Mouse (Mus musculus) midbrain, embryonic 13.5 days (tissue): ENCODE results near the gene Kcnma1. TPM values are rescaled to one million over a fixed set of nuclear protein-coding genes. Genes with fewer than 3 reads are reported as not detected.

Experiments
- ATAC-seq: fragments of 200-750 bp; cut with Nextera tagmentation; 2 replicates; pipeline ENCODE4 v1.8.0; 2017; ENCODE audit warnings: mild to moderate bottlenecking, moderate TSS enrichment, moderate library complexity
- H3K27ac ChIP-seq: fragments of 300-500 bp; sonication (generic); 2 replicates; pipeline ENCODE4 v1.5.1; 2015; ENCODE audit warnings: inconsistent platforms, mild to moderate bottlenecking, moderate library complexity
- H3K27me3 ChIP-seq: fragments of 300-500 bp; sonication (generic); 2 replicates; pipeline ENCODE4 v1.6.1; 2015; ENCODE audit warnings: mild to moderate bottlenecking, inconsistent platforms
- H3K36me3 ChIP-seq: fragments of 300-500 bp; sonication (generic); 2 replicates; pipeline ENCODE4 v1.6.1; 2015; ENCODE audit warnings: mild to moderate bottlenecking, inconsistent platforms
- H3K4me1 ChIP-seq: fragments of 300-500 bp; sonication (generic); replicated peaks from 2 replicates; pipeline ENCODE4 v1.6.1; 2015; ENCODE audit warnings: inconsistent platforms
- H3K4me2 ChIP-seq: fragments of 300-500 bp; sonication (generic); replicated peaks from 2 replicates; pipeline ENCODE4 v1.6.1; 2015; ENCODE audit warnings: moderate library complexity, mild to moderate bottlenecking, inconsistent platforms
- H3K4me3 ChIP-seq: fragments of 300-500 bp; sonication (generic); replicated peaks from 2 replicates; pipeline ENCODE4 v1.5.1; 2015; ENCODE audit warnings: mild to moderate bottlenecking, inconsistent platforms
- H3K9ac ChIP-seq: fragments of 300-500 bp; sonication (generic); replicated peaks from 2 replicates; pipeline ENCODE4 v1.6.1; 2015; ENCODE audit warnings: mild to moderate bottlenecking, inconsistent platforms
- H3K9me3 ChIP-seq: fragments of 300-500 bp; sonication (generic); 2 replicates; pipeline ENCODE4 v1.6.1; 2016; ENCODE audit warnings: mild to moderate bottlenecking, inconsistent platforms
- WGBS: fragments of 180-500 bp; shearing (Covaris S2); methylation state at CpG from one replicate; pipeline ENCODE4 v1.1.7; 2015; 5-methylcytosine and 5-hydroxymethylcytosine counted together
- polyA plus RNA-seq: library from polyadenylated mRNA; unstranded; fragments of >200 nt; fragmentation: Nextera tagmentation; extraction: Ambion mirVana; gene quantifications from 2 replicates; pipeline ENCODE4 v1.2.1, GENCODE M21; 2015

The Kcnma1 gene
- polyA plus RNA-seq, 1 experiment from 2014 or later, result 8.1 TPM

DNA sequence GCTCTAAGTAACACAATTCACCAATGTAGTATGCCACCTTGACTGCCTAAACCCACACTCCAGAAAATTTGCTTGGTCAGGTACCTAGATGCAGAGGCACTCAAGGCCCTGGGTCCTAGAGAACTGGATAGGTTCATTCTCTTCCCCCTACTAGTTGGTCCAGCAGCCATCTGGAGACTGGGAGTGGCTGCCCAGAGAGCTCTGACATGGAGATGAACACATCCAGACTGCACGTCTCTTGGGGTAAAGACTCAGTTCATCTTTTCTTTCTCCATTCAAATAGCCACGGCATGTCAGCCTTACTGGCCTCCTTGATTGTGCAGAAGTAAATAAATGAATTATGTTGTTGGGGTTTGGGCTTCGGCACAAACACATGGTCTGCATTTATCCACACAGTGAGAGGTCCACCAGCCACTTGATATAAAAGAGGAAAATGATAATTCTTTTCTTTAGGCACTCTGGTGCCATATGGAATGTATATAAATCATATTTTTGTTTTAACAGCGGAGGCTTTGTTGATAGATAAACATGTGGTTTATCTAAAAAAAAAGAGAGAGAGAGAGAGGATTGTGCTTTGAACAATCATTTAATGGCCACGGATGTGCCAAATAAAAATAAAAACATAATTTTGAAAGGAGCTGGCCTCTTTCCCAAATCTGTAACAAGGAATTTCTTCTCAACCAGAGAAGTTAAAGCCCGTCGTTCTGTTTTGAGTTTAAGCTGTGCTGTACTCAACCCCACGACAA lies 520.4 kb downstream of the Kcnma1 start:
- Histone ChIP-seq H3K9ac (no peak overlapping the region), H3K9me3 (no peaks in the 10 kb centered on the region), H3K27me3 (no peaks in the 10 kb centered on the region), H3K4me3 (no peak overlapping the region), H3K4me1 (no peaks in the 10 kb centered on the region), H3K4me2 (no peak overlapping the region), H3K27ac (no peak overlapping the region), H3K36me3 (no peaks in the 10 kb centered on the region)
- WGBS, result 86% methylated on average over 8 of the region's 8 CpGs
- no peak for ATAC-seq

DNA sequence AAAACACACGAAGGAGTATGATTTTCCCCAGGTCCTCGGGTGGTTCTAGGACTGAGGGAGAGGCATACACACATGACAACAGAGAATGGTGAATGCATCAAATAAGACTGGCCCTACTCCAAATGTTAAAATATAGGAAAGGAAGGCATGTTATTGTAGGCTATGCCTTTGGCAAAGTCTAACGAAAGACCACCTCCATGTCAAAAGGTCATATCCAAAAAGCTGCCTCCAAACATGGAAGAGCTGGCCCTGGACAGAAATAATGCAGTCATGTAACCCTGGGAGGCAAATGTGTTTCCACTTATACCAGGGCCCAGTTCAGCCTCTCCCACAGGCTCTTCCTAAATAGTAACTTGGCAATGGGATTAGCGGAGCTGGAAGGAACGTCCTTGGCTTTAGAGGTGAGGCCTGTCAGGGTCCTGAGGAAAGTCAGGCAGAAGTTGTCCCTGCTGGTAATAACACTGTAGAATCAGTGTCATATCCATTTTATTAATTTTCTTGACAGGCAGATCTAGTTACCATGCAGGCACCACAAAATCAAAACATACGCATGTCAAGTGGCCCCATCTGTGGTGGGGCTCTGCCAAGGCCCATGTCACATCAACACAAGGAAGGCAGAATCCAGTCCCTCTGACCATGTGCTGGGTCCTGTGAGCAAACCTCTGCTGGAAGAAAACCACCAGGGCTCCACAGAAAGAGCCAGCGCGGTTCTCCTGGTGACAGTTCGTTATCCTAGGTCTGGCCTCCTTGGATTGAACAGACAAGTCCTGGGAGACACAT lies 521.5 kb downstream of the Kcnma1 start:
- no peaks in the 10 kb centered on the region for H3K4me1 ChIP-seq
- no peaks in the 10 kb centered on the region for H3K36me3 ChIP-seq
- H3K4me2 ChIP-seq, result no peak overlapping the region
- no peaks in the 10 kb centered on the region for H3K9me3 ChIP-seq
- no peak overlapping the region for H3K27ac ChIP-seq
- H3K4me3 ChIP-seq, result no peak overlapping the region
- no peaks in the 10 kb centered on the region for H3K27me3 ChIP-seq
- ATAC-seq, result no peak
- no peak overlapping the region for H3K9ac ChIP-seq
- 91% methylated on average over 9 of the region's 9 CpGs for WGBS

DNA sequence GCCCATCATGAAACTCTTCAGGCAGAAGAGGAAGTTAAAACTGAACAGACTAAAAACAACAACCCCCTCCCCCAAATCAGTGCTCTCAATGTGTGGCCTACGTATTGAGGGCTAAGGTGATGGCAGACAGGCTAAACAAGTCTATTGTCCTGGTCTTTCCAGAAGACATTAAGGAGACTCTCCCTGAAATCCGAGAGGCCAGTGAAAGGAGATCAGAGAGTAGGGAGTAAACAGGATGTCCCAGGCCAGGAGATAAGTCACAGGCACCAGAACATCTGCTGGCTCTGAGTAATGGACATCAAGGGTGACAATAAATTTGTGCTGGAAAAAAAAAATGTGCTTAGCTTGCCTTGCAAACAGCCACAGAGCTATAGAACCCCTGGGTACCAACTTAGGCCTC lies 522.9 kb downstream of the Kcnma1 start:
- H3K27ac ChIP-seq, result no peak overlapping the region
- 43% methylated on average over 2 of the region's 2 CpGs for WGBS
- H3K4me3 ChIP-seq, result no peak overlapping the region
- no peak for ATAC-seq
- no peaks in the 10 kb centered on the region for H3K36me3 ChIP-seq
- no peaks in the 10 kb centered on the region for H3K9me3 ChIP-seq
- no peak overlapping the region for H3K4me2 ChIP-seq
- H3K27me3 ChIP-seq, result no peaks in the 10 kb centered on the region
- no peaks in the 10 kb centered on the region for H3K4me1 ChIP-seq
- no peak overlapping the region for H3K9ac ChIP-seq

DNA sequence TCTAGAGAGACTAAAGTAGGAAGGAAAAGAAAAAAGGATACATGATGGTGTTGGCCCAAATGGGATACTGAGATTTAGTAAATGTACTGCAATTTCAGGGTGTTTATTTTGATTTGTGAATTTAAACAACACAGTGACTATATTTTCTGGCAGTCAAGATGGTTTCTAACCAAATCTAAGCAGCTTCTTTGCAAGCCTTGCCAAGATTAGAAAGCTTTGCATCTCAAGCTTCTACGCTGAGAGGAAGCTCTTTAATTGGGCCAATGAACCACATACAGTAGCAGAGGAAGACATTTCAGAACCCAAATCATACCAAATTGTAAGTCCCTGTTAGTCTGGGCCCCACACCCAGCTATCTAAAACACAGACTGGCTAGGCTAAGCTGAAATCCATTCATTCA lies 527.6 kb downstream of the Kcnma1 start:
- no peaks in the 10 kb centered on the region for H3K36me3 ChIP-seq
- H3K9ac ChIP-seq, result no peak overlapping the region
- H3K4me3 ChIP-seq, result no peak overlapping the region
- H3K9me3 ChIP-seq, result no peaks in the 10 kb centered on the region
- no peak overlapping the region for H3K27ac ChIP-seq
- no peak overlapping the region for H3K4me2 ChIP-seq
- no peak for ATAC-seq
- H3K4me1 ChIP-seq, result no peaks in the 10 kb centered on the region
- no peaks in the 10 kb centered on the region for H3K27me3 ChIP-seq
- WGBS, result 96% methylated on average over 1 of the region's 1 CpGs

DNA sequence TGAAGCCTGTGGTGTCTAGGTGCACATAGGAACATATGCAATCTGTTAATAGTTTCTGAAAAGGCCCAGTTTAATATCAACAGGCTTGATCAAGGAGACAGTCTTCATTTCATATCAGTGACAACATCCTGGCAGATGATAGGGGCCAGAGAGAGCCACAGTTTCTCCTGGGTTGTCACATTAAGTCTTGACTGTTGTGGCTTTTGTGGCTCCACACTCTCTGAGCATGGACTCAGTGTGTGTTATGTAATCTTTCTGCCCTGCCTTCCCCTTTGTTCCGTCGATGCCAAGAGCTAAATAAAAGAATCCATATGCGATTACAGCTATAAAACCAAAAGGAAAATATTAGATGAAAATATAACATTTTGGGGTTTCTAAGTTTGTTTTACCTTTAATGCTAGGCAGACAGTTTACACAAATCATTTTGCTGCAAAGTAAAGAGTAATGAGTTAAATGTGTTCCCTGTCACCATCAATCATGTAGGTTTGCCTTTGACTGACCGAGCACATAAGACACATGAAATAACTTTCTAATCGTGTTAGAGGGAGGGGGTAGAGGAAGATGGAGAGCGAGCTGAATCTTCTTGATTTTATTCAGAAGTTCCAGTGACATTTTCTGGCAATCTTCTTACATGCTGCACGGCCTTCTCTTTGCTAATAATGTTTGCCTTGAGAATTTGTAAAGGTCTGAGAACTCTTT lies 528.3 kb downstream of the Kcnma1 start:
- WGBS, result 86% methylated on average over 7 of the region's 7 CpGs
- no peak overlapping the region for H3K27ac ChIP-seq
- H3K9me3 ChIP-seq, result no peaks in the 10 kb centered on the region
- no peaks in the 10 kb centered on the region for H3K4me1 ChIP-seq
- H3K36me3 ChIP-seq, result no peaks in the 10 kb centered on the region
- no peak overlapping the region for H3K4me3 ChIP-seq
- no peak overlapping the region for H3K9ac ChIP-seq
- no peaks in the 10 kb centered on the region for H3K27me3 ChIP-seq
- no peak overlapping the region for H3K4me2 ChIP-seq
- ATAC-seq, result no peak

DNA sequence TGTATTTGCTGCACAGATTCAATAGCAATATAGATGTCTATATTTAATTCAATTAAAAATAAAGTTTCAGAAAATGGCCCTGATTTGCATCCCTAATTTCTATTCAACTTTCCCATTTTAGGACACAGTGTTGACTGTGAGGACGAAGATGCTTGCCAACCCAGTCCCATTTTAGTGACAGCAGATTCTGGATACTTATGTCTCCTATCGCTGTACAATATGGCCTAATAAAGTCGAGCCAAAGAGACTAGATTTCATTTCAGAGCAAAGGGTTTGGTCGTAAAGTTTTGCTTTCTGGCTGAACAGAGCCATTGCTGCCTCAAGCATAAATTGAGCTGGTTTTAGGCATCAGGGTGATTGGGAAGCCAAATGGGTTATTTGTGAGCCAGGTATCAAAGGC lies 539.2 kb downstream of the Kcnma1 start:
- Histone ChIP-seq H3K4me3 (no peak overlapping the region), H3K4me2 (no peak overlapping the region), H3K27me3 (no peaks in the 10 kb centered on the region), H3K27ac (no peak overlapping the region), H3K9me3 (no peaks in the 10 kb centered on the region), H3K4me1 (no peaks in the 10 kb centered on the region), H3K36me3 (no peaks in the 10 kb centered on the region), H3K9ac (no peak overlapping the region)
- ATAC-seq, result no peak
- 92% methylated on average over 4 of the region's 4 CpGs for WGBS

DNA sequence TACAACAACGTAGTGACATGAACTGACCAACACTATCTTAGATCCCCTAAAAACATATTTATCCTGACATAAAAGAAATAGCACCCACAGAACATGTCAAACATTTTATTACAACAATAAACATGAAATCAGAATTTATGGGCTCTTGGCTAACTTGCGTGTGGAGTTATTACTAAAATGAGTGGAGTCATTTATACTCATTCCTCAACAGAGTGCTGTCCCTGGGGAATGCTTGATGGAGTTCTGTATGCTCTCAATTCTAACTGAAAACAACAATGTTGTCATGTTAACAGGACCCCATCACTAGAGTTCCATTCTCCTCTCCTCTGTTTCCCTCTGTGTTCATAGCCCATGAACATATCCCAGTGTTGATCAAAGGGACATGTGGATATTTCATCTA lies 544.2 kb downstream of the Kcnma1 start:
- no peak overlapping the region for H3K4me3 ChIP-seq
- H3K4me2 ChIP-seq, result no peak overlapping the region
- WGBS, result 94% methylated on average over 2 of the region's 2 CpGs
- ATAC-seq, result no peak
- no peaks in the 10 kb centered on the region for H3K36me3 ChIP-seq
- no peaks in the 10 kb centered on the region for H3K9me3 ChIP-seq
- no peaks in the 10 kb centered on the region for H3K27me3 ChIP-seq
- no peaks in the 10 kb centered on the region for H3K4me1 ChIP-seq
- H3K9ac ChIP-seq, result no peak overlapping the region
- H3K27ac ChIP-seq, result no peak overlapping the region

DNA sequence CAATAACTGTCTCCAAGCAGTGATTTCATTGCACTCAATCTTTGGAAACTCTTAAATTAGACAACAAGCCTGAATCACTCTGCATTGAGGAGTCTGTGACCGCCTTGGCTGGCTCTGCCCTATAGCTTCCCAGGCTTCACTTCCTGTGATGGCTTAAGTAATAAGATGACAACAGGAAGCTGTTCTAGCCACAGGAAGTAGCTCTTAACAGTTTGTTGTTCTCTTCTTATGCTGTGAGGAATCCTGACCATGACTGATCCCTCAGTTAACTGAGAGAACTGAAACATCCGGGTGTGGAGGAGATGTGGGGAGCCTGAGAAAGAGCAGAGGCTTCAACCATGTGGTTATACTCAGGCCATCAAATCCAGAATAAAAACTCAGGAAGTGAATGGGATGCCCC lies 549.2 kb downstream of the Kcnma1 start:
- WGBS, result 85% methylated on average over 2 of the region's 2 CpGs
- no peak for ATAC-seq
- H3K4me1 ChIP-seq, result no peaks in the 10 kb centered on the region
- no peak overlapping the region for H3K9ac ChIP-seq
- no peaks in the 10 kb centered on the region for H3K36me3 ChIP-seq
- no peak overlapping the region for H3K27ac ChIP-seq
- H3K9me3 ChIP-seq, result no peaks in the 10 kb centered on the region
- H3K27me3 ChIP-seq, result no peaks in the 10 kb centered on the region
- H3K4me2 ChIP-seq, result no peak overlapping the region
- H3K4me3 ChIP-seq, result no peak overlapping the region

DNA sequence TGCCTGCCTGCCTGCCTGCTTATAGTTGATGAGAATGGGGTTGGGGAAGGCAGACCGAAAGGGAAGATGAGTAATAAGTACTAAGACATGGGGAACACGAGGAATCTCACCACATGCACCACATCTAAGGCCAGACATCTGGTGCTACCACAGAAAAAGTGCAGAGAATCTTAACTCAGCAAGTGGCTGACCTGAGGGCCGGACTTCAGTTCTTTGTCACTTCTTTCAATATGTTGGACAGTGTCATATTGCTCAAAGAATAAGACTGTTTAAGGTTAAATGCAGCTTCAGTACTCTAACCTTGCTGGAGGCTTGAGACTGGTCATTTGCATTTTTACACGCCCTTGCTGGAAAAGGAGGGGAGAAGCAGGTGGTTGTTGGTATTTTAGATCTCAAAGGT lies 555.7 kb downstream of the Kcnma1 start:
- H3K9me3 ChIP-seq, result no peaks in the 10 kb centered on the region
- H3K4me3 ChIP-seq, result no peak overlapping the region
- no peaks in the 10 kb centered on the region for H3K36me3 ChIP-seq
- H3K9ac ChIP-seq, result no peak overlapping the region
- peaks cover 6% of the 10 kb centered on the region; the same call in 1 of the 2 replicates for H3K4me1 ChIP-seq
- H3K27ac ChIP-seq, result no peak overlapping the region
- 58% methylated on average over 4 of the region's 4 CpGs for WGBS
- no peaks in the 10 kb centered on the region for H3K27me3 ChIP-seq
- H3K4me2 ChIP-seq, result no peak overlapping the region
- no peak for ATAC-seq

DNA sequence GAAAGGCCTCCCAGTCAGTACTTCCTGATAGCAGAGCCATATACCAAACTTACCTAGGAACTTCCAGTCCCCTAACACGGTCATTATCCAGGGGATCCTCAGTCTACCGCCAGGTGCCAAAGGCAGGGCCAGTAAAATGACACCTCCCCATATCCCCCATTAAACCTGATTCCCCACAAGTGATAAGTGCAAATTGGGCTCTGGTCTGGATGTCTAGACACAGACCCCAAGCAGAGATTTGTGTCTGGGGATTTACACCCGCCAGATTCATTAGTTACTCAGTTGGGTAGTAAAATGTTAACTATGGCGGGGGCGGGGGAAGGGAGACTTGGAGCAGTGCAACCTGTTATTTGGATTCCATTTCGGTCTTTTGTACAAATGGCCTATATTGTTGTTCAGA lies 562.6 kb downstream of the Kcnma1 start:
- ATAC-seq, result no peak
- H3K27ac ChIP-seq, result no peak overlapping the region
- no peak overlapping the region for H3K4me2 ChIP-seq
- no peaks in the 10 kb centered on the region for H3K27me3 ChIP-seq
- H3K36me3 ChIP-seq, result no peaks in the 10 kb centered on the region
- H3K4me1 ChIP-seq, result no peaks in the 10 kb centered on the region; the same call in 1 of the 2 replicates
- H3K4me3 ChIP-seq, result no peak overlapping the region
- H3K9ac ChIP-seq, result no peak overlapping the region
- H3K9me3 ChIP-seq, result no peaks in the 10 kb centered on the region
- WGBS, result 87% methylated on average over 6 of the region's 6 CpGs

DNA sequence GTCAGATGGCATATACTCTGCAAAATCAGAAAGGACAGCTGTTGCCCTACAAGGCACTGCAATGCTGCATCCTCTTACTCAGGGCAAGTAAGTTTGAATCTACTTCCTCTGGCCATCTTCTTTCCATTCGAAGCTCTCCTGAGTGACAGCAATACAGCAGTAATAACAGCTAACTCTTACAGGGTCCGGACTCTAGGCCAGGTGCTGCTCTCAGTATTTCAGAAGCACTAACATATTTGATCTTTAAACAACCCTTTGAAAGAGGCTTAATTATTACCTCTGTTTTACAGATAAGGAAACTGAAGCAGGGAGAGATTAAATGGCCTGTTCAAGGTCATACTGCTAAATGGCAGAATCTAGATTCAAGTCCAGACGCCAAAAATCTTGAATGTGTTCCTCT lies 576.8 kb downstream of the Kcnma1 start:
- H3K36me3 ChIP-seq, result no peaks in the 10 kb centered on the region
- no peaks in the 10 kb centered on the region for H3K4me1 ChIP-seq
- no peak overlapping the region for H3K4me2 ChIP-seq
- H3K9ac ChIP-seq, result no peak overlapping the region
- no peak for ATAC-seq
- WGBS, result 89% methylated on average over 3 of the region's 3 CpGs
- H3K27ac ChIP-seq, result no peak overlapping the region
- no peaks in the 10 kb centered on the region for H3K27me3 ChIP-seq
- no peaks in the 10 kb centered on the region for H3K9me3 ChIP-seq
- H3K4me3 ChIP-seq, result no peak overlapping the region

DNA sequence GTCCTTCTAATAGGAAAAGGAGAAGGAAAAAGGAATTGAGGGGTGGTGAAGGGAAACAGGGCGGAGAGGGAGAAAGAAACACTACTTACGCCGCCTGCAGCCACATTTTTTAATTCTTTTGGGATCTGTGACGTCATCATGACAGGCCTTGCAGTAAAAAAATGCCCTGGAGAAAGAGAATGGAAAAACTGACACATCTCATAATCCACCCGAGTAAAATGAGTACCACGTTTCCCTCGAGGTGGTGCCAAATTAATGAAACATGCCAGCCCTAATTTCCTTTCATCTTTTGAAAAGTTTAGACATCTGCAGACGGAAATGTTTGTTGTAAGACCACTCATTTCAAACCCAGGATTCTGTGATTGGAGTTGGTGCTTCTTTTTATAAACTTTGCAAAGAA lies 578.4 kb downstream of the Kcnma1 start:
- Histone ChIP-seq H3K4me2 (no peak overlapping the region), H3K36me3 (no peaks in the 10 kb centered on the region), H3K4me1 (no peaks in the 10 kb centered on the region), H3K9me3 (no peaks in the 10 kb centered on the region), H3K9ac (no peak overlapping the region), H3K27me3 (no peaks in the 10 kb centered on the region), H3K27ac (no peak overlapping the region), H3K4me3 (no peak overlapping the region)
- no peak for ATAC-seq
- WGBS, result 81% methylated on average over 8 of the region's 8 CpGs
